Mouse (Mus musculus) heart, postnatal 10 days (tissue): Measurements from ENCODE around the gene Rasgrp2. TPM values are rescaled to one million over a fixed set of nuclear protein-coding genes. Genes with fewer than 3 reads are reported as not detected.

Source experiments
- DNase-seq, 2 experiments: peaks; one replicate each; pipeline ENCODE4 v3.0.0; 2021
- intact Hi-C: fragments of 180-260 bp; cut with DNase I; formaldehyde crosslinking; loops from one replicate; pipeline ENCODE4 v1.15.1; 2025
- total RNA-seq, 2 experiments: library from RNA; stranded (reverse); gene quantifications; 2 replicates each; pipeline ENCODE4 v1.2.3; 2021

The Rasgrp2 gene
- total RNA-seq, 2 experiments from 2014 or later, result 50.7 to 60.2 TPM

GRCm38 (mm10) chr19:6464306-6465071, 65.3 kb downstream of the Rasgrp2 start:
- intact Hi-C loops, result no loop called here
- DNase-seq, result peak; percentile 23 to 28

Other genes with a start within 250 kb of the Rasgrp2 start
- gene Majin, start 215.0 kb upstream of the Rasgrp2 start, total RNA-seq, result not detected
- gene Gpha2, start 173.0 kb upstream of the Rasgrp2 start, total RNA-seq, result not detected
- 10 to 100 TPM; 30.7 to 31.7 TPM for gene Ppp2r5b, start 163.5 kb upstream of the Rasgrp2 start, total RNA-seq
- 10 to 100 TPM; 17.7 to 19.0 TPM for gene Atg2a, start 157.7 kb upstream of the Rasgrp2 start, total RNA-seq
- 100 to 1,000 TPM; 129 to 181 TPM for gene Ehd1, start 122.6 kb upstream of the Rasgrp2 start, total RNA-seq
- 1 to 10 TPM; 9.6 to 9.9 TPM for gene Cdc42bpg, start 92.9 kb upstream of the Rasgrp2 start, total RNA-seq
- gene Men1, start 64.4 kb upstream of the Rasgrp2 start, total RNA-seq, result 10 to 100 TPM; 18.6 to 21.8 TPM
- gene Map4k2, start 58.2 kb upstream of the Rasgrp2 start, total RNA-seq, result 10 to 100 TPM; 52.3 to 52.4 TPM
- 100 to 1,000 TPM; 118 to 143 TPM for gene Sf1, start 35.6 kb upstream of the Rasgrp2 start, total RNA-seq
- 100 to 1,000 TPM; 622 to 693 TPM for gene Pygm, start 14.9 kb upstream of the Rasgrp2 start, total RNA-seq
- gene Nrxn2, start 19.4 kb downstream of the Rasgrp2 start, total RNA-seq, result 1 to 10 TPM; 4.4 to 5.5 TPM
- not detected for gene Slc22a12, start 143.7 kb downstream of the Rasgrp2 start, total RNA-seq